Mouse (Mus musculus): ENCODE results near the gene Akap13.

The Akap13 gene

DNA sequence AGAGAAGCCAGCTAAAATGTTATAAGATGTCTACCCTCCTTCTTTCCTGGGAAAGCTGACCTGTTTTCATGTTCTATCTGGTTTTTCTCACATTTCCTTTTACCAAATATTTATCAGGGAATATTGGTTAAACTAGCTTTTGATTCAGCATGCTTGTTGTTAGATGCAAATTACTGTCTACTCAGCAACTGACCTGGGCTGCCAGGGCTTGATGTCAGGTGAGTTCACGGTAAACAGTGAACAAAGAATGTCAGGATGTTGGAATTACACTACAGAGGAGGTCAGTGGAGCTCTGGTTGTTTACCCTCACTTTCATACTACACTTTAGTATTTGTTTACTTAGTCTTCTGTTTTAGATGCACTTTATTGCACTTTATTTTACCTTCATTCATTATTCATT lies 5.0 kb downstream of the Akap13 start:
- DNase-seq: no peak

DNA sequence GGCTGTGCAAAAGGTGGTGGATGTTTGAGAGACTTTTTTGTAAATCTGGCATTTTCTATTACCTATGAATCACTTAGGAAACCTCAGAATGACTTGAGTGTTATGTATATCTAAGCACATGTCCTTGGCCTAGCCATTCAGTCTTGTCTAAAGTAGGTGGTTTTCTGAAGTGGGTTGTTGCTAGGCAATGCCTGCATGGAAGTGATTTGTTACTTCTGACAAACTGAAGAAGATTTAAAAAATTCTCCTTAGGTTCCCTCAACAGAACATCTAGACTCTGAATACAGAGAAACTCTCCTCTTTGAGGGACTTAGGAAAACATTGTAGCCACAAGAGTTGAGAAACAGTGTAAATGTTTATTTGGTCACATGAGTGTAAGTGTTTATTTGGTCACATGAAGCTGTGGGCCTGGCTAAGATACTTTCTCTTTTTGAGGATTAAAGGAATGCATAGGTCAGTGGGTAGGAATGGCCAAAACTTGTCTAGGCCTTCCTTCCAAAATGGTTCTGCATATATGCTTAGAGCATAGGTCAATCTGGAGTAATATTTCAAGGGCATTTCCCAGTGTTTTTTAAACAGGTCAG lies 8.3 kb downstream of the Akap13 start:
- peak; percentile 72 for DNase-seq

- DNase-seq: no peak
Measured at GRCm38 (mm10) chr7:75467791-75468190, 12.5 kb downstream of the Akap13 start.

- peak; percentile 46 for DNase-seq
Measured at GRCm38 (mm10) chr7:75470318-75470925, 15.1 kb downstream of the Akap13 start.

- peak; percentile 53 for DNase-seq
Measured at GRCm38 (mm10) chr7:75472316-75473195, 17.2 kb downstream of the Akap13 start.

DNA sequence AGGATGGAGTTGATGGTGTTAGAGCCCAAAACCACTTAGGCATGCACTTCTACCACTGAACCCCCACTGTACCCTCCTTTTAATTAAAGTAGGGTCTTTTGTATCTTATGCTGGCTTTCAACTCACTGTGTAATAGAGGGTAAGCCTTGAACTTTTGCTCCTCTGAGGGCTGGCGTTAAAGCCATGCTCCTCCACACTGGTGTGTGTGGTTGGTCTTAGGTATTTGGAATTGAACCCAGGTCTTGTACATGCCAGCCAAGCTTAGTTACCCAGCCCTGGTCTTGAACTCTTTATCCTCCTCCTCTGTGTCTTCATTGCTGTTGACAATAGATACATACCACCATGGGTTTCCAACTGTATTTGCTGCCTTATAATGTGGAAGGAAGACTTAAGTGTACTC lies 18.0 kb downstream of the Akap13 start:
- no peak for DNase-seq

DNA sequence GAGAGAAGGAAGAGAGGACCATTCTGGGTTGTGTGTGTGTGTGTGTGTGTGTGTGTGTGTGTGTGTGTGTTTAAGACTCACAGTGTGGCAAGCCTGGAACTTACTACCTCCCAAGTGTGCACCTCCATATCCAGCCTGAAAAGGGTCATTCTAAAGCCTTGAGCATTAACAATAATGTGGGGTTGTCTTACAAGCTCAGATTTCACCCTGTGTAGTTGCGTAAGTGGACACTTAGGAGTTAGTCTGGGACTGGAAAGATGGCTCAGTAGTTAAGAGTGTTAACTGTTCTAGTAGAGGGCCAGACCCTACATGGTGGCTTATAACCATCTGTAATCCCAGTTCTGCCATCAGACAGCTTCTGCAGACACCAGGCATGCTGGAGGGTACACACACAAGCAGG lies 18.7 kb downstream of the Akap13 start:
- no peak for DNase-seq

DNA sequence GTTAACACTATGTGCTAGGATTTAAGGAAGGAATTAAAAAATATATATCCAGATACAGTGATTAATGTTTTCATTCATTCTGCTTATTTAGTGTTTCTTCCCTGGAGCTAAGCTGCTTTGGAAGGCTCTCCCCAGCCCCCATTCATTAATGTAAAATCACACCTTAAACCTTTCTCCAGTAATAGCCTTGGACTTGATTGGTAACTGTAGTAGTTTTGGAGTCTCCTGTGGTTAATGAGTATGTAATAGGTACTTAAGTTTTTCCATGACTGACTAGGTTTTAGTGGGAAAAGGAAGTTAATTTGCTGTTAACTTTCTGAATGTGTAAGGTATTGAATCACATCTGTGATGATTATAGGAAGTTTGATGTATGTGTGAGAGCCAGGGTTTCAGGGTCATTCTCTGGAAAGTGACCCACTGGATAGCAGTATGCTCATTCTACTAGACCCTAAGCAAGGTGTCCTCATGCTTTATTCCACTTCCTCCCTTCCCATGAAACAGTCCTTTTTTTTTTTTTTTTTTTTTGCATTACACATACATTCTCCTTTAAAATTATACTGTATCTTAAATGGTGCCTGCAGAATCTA lies 19.3 kb downstream of the Akap13 start:
- no peak for DNase-seq

- no peak for DNase-seq
Measured at GRCm38 (mm10) chr7:75478060-75478459, 22.7 kb downstream of the Akap13 start.

DNA sequence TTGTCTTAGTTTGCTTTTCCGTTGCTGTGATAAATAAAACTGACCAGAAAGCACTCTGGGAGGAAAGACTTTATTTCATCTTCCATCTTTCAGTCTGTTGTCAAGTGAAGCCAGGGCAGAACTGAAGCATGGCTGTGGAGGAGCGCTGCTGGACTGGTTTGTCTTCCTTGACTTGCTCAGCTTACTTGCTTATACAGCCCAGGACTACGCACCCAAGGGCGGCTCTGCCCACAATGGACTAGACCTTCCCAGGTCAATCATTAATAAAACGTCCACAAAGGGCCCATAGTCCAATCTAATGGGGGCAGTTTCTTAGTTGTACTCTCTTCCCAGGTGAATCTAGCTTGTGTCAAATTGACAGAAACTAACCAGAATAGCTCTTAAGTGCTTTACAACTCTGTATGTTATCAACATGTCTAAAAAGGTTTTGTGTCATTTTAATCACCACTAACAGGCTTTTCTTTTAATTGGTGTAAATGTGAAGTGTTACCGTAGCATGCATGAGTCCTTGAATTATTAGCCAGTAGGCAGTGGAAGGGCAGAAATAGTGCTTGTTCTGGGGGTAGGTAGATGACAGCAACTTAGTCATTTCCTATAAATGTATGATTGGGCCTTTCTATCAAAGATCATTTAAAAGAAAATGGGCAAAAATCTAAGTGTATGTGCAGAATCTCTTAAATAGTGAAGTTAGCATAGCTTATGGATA lies 25.5 kb downstream of the Akap13 start:
- no peak for DNase-seq

DNA sequence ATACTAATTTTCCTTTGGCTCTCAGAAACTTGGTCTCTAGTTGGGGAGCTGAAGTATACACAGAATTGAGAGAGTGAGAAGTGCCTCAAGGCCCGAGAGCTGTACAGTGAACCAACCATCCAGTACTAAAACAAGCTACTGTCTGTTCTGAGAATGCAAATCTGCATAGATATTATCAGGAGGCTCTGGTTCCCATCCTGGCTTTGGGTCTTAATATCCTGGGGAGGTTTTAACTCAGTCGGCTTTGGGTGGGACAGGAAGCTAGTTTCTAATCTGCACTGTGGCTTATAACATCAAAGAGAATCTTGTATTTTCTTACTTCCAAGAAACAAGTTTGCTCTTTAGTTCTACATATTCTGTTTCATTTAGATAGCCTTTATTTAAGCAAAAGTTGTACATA lies 30.7 kb downstream of the Akap13 start:
- no peak for DNase-seq

DNA sequence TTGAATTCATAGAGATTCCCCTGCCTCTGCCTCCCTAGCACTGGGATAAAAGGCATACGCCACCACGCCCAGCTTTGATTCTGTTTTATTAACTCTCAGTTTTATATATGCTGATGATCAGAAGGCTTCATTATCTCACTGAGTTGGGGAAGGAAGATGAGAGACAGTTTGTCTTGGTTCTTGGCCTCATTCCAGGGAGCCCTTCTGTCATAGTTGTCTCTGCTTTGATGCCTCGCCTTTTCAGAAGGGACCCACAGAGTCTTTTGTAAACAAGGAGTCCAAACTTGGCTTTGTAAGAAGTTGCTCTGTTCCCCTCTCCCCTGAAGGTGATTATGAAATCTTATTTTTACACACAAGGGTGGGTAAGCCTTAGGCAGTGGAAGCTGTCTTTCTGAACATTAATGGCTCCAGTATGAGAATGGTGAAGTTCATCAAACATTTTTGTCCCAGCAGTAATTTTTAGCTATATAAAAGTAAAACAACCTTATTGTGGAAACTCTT lies 40.7 kb downstream of the Akap13 start:
- DNase-seq: peak; percentile 44

DNA sequence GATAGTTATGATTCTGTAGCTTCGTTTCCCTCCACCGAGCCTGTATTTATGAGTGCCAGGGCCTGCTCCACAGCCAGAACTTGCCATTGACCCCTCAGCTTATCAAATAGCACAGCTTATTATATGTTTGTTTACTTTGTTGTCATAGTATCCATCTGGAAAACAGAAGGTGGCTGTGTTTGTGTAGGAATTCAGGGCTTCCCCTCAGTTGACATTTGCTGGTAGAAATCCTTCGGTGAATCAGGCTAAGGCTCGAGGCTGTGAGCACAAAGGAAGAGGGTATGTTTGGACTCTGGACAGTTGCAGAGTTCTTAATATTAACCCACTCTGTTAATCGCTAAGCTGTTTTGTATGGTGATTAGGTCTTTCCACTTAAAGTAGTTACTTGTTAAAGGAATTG lies 43.3 kb downstream of the Akap13 start:
- DNase-seq: no peak

- DNase-seq: no peak
Measured at GRCm38 (mm10) chr7:75499271-75499670, 43.9 kb downstream of the Akap13 start.

GRCm38 (mm10) chr7:75500164-75500563 lies 44.8 kb downstream of the Akap13 start:
- DNase-seq: no peak

- DNase-seq: no peak
Measured at GRCm38 (mm10) chr7:75500793-75501192, 45.5 kb downstream of the Akap13 start.

DNA sequence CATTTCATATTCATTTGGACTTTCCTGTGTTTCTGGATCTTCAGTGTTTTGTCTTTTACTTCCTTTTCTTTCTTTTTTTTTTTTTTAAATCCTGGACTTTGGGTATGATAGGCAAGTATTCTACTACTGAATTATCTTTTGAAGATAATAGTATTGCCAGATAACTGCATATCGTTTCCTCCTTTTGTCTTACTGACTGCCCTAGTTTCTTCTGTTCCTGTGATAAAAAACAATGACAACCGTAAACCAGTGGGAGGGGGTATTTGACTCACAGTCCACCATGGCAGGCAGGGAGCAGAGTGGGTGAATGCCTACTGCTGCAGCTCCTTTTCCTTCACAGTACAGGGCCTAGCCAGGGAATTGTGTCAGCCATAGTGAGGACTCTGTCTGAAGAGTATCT lies 49.2 kb downstream of the Akap13 start:
- no peak for DNase-seq

DNA sequence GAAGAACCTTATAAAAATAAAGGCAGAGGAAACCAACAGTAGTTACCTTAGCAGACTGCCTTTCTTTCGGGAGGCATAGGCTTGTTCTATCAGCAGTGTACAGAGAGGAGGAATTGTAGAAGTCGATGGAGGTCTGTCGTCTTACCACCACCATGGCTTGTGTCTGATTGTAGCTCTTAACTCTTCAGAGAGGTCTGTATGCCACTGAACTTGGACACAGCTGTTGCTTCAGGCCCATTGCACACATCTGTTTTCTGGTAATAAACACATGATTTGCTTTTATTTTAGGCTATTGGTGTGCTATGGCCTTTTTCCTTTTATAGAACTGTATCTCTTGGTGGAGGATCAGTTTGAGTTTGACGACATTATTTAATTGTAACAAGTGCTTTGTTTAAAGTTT lies 51.3 kb downstream of the Akap13 start:
- DNase-seq: no peak

DNA sequence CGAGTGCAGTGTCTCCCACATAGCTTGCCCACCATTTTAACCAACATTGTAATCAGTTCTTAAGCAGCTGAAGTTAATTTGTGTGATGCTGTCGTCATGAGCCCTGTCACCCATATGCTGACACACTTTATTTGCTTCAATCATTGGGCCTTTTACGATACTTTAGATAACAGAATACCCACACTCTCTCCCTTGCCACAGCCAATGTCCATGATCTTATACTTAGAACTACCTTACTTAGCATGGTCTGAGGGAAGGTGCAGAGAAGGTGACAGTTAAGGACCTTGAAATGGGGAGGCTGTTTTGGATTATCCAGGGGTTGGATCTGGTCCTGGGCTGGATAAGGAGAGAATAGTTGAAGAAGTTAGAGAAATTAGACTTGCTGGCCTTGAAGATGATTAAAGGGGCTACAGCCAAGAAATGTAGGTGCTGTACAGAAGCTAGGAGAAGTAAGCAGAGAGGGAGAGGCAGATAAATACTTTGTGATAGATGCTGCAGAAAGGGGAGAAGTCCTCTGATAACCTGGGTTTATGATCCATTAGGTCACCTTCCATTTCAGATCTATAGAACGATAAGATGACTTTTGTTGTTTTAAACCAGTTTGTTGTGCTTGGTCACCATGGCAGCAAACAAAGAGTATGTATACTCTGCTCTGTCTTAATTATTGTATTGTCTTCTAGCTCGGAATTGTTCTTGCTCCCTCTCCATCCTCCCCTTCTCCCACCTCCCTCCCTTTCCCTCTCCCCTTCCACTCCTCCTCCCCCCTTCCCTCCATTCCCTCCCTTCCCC lies 53.9 kb downstream of the Akap13 start:
- DNase-seq: no peak

DNA sequence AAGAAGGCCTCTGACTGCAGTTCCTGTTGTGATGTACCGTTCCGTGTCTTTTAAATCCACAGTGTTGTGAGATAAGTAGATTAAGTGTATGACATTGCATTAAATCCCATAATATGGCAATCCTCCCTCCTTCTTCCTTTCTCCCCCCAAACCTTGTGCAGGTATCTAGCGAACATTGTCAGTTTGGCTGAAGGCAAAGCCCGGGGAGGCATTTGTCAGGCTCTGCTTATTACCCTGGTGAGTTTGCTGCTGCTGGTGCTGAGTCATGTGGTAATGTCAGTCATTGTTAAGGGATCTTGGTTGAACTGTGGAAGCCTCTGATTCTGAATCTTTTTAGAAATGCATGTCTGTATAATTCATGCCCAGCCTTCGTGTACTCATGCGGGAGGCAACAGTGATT lies 60.1 kb downstream of the Akap13 start:
- DNase-seq: no peak

DNA sequence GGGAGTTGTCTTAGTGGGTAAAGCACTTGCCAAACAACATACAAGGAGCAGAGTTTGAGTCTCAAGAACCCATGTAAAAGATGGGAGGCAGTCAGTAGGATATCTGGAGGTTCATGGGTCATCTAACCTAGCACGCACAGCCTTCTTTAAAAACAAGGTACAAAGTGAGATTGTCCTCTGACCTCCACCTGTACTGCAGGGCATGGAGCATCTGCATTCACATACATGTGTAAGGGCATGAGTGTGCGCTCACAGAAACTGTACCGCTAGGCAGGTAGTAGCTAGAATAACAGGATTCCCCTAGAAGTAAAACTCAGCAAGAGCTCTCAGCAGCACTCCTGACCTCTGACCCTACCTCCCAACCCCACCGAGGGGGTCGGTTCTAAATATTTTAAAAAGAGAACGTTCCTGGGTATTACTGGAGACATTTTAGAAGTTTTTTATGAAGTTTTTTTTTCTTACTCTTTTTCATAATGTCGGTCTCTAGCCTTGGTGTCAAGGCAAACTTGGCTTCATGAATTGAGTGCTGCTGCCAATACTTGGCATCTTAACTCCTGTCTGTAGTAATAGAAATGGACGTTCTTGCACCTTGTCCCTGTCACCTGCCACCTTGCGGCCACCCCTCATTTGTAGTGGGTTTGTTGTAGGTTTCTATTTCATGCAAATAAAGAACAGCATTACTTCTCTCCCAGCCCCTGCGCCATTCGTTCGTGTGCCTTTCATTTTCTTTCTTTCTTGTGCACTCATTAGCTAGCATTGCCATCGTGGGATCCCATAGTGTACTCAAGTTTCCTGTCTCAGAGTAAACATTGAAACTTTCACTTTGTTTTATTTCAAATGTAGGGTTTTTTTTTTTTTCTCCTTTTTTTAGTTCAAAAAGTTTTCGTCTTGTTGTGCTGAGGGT lies 61.6 kb downstream of the Akap13 start:
- DNase-seq: no peak
